Mouse (Mus musculus) 3T3-L1 (cell line): ENCODE data around the gene Cpb1.

Source experiments
- DNase-seq: peaks from one replicate; pipeline ENCODE4 v3.0.0-alpha.2; 2015; ENCODE audit warnings: low read depth, low spot score

Gene Cpb1

DNA sequence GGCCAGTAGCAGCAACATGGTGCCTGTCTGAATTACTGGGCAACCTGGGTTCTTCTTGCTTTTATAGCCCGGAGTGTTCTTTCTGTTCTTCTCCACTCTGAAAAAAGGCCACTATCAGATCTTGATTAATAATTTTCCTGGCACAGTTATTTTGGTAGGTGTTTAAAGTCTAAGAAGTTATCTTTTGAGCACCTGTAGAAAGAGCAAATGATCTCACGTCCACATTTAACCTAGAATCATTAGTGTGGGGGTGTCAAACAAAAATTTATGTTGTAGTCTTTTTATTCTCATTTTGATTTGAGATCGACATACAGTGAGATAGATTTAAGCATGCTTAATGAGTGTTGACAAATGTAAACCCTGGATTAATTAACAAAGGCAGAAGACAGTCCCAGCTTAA, at the start of gene Cpb1:
Gene Cpb1 (minus strand): TSS at position 101 of the 400 bp plus-strand sequence.
- DNase-seq: no peak

DNA sequence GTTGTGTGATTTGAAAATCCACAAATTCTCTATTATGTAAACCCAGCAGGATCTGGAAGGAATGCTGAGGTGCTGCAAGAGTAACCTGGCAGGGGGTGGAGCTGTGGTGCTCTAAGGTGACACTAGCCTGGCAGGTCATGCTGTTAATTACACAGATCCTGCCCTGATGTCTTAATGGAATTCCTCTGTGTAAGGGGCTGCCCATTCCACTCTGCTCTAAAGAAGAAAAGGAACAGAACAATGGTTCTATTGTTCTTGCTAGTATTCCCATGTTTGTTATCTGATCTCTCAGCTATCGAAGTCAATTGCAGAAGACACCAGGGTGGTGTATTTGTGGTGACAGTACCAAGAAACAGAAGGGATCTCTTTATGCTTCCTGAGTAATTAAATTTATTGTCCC, 41.7 kb upstream of the Cpb1 start:
- DNase-seq: no peak

DNA sequence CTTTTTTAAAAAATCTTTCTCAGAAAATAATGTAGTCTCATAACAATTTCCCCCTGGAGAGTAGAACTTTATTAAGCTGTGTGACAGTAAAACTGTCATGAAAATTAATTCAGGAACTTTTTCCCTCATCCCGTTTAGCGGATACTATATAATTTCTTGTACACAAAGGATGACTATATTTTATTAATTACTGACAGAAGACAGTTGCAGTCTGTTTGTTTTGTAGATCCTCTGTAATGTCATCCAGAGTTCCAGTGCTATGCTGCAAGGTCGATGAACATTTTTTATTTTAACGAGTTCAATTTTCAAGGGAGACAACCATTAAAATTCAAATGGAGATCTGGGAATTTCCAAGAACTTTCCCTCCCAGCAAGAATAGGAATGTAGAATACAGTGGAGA, 33.6 kb upstream of the Cpb1 start:
- DNase-seq: no peak

DNA sequence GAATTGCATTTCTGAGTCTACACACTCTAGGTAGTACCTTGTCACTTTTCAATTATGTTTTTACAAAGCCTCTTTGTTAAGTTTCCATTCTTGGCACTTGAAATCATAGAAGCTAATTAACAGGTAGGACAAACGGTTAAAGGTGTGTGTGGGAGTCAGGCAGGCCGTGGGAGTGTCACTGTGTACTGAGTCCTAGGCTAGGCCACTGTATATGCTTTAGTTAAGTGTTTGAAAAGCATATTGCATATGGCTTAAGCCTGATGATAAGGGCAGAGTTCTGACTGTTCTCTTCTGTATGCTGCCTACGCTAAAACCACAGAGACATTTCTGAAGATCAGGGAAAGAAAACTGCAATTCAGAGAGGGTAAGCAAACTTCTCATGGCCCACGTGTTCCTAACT, 31.7 kb upstream of the Cpb1 start:
- DNase-seq: no peak

DNA sequence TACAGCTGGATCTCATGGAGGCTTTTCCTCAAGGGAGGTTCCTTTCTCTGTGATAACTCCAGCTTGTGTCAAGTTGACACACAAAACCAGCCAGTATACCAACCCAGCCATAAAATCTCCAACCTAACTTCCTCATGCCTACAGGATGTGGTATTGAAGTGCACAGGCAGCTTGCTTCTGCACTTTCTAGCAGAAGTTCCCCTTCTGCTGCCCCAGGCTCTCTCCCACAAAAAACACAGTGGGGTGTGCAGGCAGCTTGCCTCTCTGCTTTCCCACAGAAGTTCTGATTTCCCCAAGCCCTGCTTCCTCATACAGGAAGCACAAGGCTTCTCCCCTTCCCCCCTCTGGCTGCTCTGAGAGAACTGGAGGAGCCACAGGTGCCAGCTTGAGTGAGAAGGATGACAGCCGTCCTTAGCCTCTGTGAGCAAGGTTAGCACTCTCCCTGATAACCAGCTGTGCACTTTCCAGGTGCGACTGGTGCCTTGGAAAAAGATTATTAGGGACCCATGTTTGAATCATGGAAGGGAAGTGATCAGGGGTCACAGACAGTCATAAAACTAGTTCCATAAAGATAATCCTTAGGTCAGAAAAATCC, 29.3 kb upstream of the Cpb1 start:
- DNase-seq: no peak

DNA sequence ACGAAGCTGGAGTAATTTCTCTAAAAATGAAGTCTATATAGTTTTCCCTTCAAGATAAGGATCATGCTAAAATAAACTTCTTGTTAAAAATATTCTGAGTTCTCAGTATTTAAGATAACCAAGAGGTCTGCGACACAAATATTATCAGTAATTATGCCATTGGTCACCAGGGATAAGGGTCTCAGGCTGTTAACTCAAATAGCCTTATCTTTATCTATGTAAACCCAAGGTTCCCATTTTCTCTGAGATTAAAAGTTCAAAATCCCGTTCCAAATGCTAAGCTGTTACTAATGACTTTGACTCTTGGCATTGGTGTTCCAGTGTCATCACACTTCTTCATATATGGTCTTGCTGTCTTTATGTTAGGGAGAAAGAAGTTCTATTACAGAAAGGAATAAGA, 20.0 kb upstream of the Cpb1 start:
- no peak for DNase-seq

DNA sequence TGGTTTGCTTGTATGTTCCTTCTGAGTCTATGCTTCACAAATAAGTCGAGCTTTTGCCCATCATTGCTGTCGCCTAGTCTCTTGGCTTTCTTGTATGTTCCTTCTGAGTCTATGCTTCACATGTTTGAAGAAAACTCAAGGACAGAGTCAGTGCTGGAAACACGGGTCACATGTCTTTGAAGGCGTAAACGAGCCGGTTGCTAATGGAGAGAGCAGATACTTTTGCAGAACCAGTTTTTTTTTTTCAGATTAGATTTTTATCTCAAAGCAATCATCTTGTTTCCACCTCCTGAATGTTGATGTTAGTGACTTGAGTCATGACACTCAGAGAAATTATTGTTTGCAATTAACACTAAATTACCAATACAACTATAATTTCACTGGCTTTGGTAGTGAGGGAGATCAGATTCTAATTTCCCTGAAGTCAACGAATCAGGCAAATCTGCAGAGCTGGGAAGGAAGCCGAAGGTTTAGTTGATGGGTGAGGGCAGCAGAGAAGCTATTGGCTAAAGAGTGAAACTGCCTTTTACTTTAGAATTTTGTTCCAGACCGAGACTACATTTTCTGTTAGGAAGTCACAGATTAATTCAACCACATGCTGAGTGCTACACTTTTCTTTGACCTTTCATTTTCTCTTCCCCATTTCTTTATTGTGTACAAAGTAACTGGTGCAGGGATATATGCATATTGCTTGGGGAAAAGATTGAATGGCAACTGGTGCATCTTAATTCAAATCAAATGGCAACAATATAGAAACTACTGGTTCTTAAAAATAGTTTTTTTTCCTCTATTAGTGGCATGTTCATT, 19.2 kb upstream of the Cpb1 start:
- peak; percentile 62 for DNase-seq

DNA sequence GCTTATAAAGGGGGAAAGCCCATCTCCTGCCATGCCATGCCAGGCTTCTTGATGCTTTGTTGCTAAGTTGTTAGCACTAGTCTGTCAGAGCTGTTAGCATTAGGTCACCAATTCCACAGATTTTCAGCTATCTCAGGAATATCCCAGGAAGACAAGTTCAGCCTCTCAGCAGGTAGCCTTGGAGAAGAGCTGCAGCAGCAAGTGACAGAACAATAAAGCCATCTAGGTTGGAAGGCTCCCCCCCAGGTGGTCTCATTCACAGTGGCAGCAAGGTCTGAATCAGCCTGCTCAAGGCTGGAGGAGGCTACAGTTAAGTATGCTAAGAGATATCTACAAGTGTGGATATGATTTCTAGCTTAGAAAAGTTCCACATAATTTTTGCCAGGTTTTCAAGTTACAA, 15.8 kb upstream of the Cpb1 start:
- DNase-seq: no peak

DNA sequence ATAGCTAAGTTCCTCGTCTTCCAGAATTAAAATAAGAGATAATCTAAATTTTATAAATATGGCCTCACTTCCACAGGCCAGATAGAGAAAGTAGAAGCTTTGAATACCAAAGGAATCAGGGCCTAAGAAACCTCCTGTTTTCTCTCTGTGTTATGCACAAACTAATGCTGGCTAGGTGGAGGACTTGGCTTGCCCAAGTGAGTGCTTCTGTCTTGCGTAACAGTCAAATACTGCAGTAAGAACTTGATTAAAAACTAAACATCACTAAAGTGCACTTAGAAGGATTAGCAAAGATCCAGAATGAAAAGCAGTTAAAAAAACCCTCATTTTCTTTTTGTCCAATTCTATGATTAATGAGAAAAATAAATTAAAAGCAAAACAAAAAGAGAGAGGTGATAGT, 13.2 kb upstream of the Cpb1 start:
- no peak for DNase-seq

DNA sequence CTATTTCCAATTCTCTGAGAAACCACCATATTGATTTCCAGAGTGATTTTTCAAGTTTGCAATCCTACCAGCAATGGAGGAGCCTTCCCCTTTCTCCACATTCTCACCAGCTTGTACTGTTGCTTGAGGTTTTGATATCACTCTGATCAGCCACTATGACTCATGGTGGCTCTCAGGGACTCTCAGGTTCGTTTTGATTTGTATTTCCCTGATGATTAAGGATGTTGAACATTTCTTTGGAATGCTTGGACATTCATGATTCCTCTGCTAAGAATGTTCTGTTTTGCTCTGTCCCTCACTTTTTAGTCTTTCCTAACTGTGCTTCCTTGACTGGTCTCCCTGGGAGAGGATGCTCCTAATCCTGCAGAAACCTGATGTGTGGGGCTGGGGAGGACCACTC, 6.3 kb upstream of the Cpb1 start:
- DNase-seq: peak; percentile 86

DNA sequence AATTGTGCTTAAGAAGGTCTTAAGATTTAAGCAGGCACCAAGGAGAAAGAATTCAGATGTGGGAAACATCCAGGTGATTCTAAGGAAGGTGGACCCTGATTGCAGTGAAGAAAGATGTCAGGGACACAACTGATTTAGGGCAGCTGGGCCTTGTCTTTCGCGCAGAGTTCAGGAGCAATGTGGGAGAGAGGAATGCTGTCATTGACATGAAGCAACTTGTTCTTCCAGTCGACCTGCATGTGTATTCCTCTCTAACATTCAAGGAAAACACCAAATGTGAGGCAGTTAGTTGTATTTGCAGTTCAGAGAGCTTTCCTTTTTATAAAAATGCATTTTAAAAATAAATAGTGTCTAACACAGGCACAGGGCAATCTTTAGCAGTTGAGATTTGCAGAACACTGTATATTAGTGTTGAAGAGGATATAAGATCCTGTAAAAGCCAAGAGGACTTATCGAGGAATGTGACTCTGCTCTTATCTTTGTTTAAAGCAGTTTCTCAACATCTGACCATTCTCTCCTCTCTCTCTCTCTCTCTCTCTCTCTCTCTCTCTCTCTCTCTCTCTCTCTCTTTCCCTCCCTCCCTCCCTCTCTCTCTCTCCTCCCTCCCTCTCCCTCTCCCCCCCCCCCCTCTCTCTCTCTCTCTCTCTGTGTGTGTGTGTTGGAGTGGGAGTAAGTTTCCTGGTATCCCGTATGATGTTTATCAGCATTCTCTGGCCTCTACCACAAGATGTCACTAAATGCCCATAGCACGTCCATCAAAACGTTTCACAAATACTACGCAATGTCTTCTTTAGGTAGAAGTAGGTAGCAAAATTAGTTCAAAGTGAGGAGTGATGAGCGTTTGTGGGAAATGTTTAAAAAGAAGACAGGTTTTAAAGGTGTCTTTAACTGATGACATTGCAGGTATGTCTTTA, 20.7 kb downstream of the Cpb1 start:
- DNase-seq: peak; percentile 72

DNA sequence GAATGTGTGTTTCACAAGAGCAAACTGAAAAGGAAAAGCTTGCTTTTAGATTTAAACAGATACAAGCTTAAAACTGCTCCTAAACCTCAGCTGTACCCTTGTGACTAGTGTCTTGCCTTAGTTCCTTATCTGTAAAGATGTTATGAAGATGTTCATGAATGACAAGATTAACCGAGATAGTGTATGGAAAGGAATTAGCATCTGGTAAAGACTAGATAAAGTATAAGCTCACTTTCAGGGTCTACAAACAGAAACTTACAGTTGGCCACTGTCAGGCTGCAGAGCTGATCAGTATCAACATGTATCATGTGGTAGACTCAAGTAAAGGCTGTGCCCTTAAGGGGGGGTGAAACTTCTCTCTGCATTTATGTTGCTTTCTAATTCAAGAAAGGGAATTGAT, 31.6 kb downstream of the Cpb1 start:
- DNase-seq: no peak

DNA sequence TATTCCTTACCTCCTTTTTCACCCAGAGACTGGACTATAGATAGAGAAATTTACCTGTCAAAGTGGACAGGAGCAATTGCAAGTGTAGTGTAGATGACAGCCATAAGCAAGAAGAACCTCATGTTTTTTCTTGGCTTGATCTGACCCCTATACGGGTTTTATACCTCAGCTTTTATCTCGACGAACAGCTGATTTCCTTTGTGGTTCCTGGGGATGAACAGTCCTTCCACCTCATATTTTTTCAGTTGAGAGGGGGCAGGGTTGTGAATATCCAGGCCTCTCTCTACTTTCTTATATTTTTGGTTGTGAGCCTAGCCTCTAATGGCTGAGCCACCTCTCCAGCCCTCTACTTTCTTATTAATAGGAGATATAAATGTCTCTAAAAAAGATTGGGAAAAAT, 33.5 kb downstream of the Cpb1 start, which contains the start of gene Cpa3:
Gene Cpa3 (minus strand): TSS at position 132 of the 400 bp plus-strand sequence.
- DNase-seq: no peak

DNA sequence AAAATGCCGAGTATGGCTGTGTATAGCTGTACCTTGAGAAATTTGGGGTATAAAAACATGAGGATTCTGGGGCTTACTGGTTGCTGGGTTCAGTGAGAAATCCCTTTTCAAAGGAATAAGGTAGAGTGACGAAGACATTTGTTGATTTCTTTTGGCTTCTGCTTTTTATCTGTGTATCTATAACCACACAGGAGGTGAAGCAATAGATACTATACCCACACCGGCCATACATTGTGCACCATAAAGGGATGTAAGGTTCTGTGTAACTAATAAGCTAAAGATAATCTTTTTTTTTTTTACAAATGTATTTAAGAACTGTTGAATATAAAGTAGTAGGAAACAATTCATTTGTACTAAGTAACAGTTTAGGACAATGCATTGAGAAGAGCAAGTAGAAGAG, 35.8 kb downstream of the Cpb1 start:
- no peak for DNase-seq

DNA sequence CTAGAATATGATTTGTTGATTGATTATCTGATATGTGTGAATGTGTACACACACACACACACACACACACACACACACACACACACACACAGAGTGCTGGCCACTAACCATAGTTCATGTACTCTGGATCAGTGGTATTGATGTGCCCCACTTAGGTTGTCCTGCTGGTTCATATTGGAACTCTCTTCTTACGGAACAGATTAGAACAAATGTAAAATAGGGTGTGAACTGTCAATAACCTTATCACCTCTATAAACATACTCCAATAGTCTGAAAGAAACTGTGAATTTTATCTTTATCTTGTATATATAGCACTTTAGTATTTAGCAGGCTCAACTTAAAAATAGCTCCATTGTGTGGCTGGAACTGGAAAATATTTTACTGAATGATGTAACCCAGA, 38.6 kb downstream of the Cpb1 start:
- DNase-seq: no peak

DNA sequence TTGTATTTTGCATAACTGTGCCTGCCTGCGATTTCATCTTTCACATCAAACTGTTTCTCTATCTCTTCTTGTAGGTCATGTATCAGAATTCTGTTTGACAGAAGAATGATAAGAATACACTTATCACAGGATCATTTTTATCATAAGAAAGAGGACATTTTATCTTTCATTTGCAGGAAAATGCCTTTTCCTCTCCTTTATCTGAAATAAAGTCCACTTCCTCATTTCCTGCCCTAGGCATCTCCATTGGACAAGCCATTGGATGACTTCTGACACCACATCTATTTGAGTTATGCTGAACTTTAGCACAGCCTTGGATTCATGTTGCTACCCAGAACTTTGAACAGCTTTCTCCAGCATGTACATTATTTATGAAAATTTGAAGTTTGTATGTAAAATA, 46.5 kb downstream of the Cpb1 start:
- DNase-seq: no peak

DNA sequence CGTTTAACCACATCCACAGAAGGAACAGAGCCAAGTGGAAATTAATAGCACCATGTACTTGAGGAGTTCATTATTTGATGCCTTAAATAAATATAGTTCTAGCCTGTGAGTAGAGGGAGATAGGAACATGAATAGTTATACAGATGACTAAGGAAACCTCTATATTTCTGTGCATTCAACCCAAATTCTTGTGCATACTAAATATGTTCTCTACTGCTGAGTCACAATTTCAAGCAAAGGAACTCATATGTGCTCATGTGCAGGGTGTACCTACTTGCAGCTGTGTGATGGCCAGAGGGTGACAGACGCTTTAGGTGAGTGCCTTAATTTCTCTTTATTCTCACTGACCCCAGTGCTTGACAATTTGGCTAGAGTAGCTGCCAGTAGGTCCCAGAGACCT, 50.1 kb downstream of the Cpb1 start:
- no peak for DNase-seq

DNA sequence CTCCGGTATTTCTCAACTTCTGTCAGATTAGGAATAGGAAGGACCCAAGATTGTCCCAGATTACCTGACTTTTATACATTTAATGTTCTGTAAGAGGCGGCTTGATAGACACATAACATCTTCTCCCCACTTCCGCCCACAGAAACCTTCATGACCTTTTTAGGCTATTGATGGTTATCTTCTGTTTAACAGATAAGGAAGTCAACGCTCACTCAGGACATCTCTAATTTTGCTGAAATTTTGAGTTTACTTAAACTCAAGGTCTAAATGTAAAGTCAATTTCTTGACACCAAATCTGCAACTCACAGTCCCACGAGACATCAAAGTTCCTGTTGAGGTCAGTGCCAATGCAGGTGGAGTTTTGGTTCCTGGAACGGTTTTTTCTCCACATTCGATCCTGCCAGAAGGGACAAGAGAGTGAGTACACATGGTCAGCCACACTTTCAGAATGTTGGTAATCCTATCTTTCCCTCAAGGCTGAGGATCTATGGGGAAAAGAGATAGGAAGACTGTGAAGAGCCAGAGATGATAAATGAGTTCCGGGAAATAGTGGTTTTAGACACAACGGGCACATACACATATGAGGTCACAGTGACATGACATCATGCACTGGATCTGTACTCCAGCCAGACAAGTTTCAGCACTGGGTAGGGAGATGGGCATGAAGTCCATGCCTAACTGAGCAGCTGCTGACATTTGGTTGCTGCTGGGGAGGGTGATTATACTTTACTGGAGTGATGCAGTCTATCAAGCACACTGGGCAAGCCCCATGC, 52.4 kb downstream of the Cpb1 start:
- no peak for DNase-seq

DNA sequence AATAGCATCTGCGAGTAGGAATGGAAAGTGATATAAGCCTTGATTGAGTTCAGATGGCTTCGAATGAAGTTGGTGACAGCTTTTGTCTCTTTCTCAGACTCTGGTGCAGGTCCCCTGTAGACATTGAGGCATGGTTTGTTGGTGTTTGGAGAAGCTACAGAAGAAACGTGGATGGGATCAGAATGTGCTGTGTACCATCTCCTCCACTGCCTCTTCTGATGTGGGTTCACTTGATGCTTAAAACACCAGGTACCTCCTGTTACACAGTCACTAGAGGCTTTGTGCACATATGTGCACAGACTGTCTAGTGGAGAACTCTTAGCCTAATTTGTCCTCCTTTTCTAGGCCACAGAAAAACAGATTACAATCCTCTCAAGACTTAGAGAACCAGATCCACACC, 53.4 kb downstream of the Cpb1 start:
- no peak for DNase-seq

DNA sequence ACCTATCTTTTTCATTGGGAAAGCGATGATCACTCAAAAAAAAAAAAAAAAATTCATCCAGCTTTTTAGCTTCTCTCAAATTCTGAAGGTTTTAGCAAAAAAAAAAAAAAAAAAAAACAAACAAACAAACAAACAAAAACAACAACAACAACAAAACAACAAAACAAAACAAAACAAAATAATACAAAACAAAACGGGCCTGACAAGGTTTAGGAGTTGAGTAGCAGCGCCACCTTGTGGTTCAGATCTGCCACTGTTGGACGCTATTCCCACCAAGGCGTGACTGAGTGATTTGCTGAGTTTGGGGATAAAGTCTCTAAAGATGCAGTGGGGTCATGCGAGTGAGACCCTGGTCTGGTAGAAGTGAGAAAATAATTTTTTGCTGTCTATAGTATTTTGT, 76.7 kb downstream of the Cpb1 start:
- peak; percentile 77 for DNase-seq
